Mouse (Mus musculus) cortical plate, adult 2 months (tissue): ENCODE results near the gene Ppm1l. TPM values are rescaled to one million over a fixed set of nuclear protein-coding genes. Genes with fewer than 3 reads are reported as not detected.

ENCODE experiments used
- H3K27ac ChIP-seq: fragments of 200-500 bp; 2 replicates; pipeline ENCODE4 v1.5.1; 2012; ENCODE audit warnings: low read length, control low read depth, inconsistent platforms; ENCODE audit not compliant: insufficient read depth
- H3K4me1 ChIP-seq: fragments of 200-500 bp; 2 replicates; pipeline ENCODE4 v1.6.1; 2011; ENCODE audit warnings: low read length; ENCODE audit not compliant: control insufficient read depth, insufficient read depth
- H3K4me3 ChIP-seq: fragments of 200-500 bp; 2 replicates; pipeline ENCODE4 v1.5.1; 2011; ENCODE audit warnings: mild to moderate bottlenecking, low read length, control low read depth; ENCODE audit not compliant: insufficient read depth
- CTCF ChIP-seq: fragments of 200-500 bp; IDR thresholded peaks from 2 replicates; pipeline ENCODE4 v1.5.1; 2011; ENCODE audit warnings: mild to moderate bottlenecking, control low read depth, low read length; ENCODE audit not compliant: insufficient read depth; ENCODE audit errors: extremely low read depth
- POLR2A ChIP-seq: fragments of 200-500 bp; IDR thresholded peaks from 2 replicates; pipeline ENCODE4 v1.6.1; 2011; ENCODE audit warnings: mild to moderate bottlenecking, low read length, control low read depth; ENCODE audit not compliant: insufficient read depth; ENCODE audit errors: extremely low read depth
- polyA plus RNA-seq: library from polyadenylated mRNA; depleted of rRNA; stranded (reverse); fragments of >200 nt; gene quantifications from 2 replicates; pipeline ENCODE4 v1.2.3, GENCODE M21; 2012

The Ppm1l gene
- polyA plus RNA-seq, 1 experiment = 35.3 TPM

GRCm38 (mm10) chr3:69329910-69330309 lies 13.2 kb downstream of the Ppm1l start:
- TF ChIP-seq CTCF (no peak), POLR2A (no peak)
- Histone ChIP-seq H3K4me3 (no peak overlapping the region), H3K4me1 (no peaks in the 10 kb centered on the region), H3K27ac (no peak overlapping the region)

- Histone ChIP-seq H3K4me3 (no peak overlapping the region), H3K4me1 (no peaks in the 10 kb centered on the region), H3K27ac (no peak overlapping the region)
- no peak for TF ChIP-seq CTCF
Observed at GRCm38 (mm10) chr3:69333819-69334218, 17.2 kb downstream of the Ppm1l start.

GRCm38 (mm10) chr3:69340486-69340885 lies 23.8 kb downstream of the Ppm1l start:
- Histone ChIP-seq H3K4me1 (peaks cover 5% of the 10 kb centered on the region; the same call in 1 of the 2 replicates), H3K27ac (no peak overlapping the region; the same call in 1 of the 2 replicates), H3K4me3 (no peak overlapping the region)
- TF ChIP-seq POLR2A (no peak), CTCF (no peak)

GRCm38 (mm10) chr3:69340971-69341370 lies 24.3 kb downstream of the Ppm1l start:
- TF ChIP-seq CTCF (no peak), POLR2A (no peak)
- Histone ChIP-seq H3K4me1 (peaks cover 5% of the 10 kb centered on the region; the same call in 1 of the 2 replicates), H3K27ac (no peak overlapping the region), H3K4me3 (no peak overlapping the region)

- Histone ChIP-seq H3K27ac (no peak overlapping the region), H3K4me1 (peaks cover 6% of the 10 kb centered on the region; the same call in 1 of the 2 replicates), H3K4me3 (no peak overlapping the region)
- TF ChIP-seq CTCF (no peak), POLR2A (no peak)
Observed at GRCm38 (mm10) chr3:69341514-69341913, 24.9 kb downstream of the Ppm1l start.

- Histone ChIP-seq H3K4me3 (no peak overlapping the region), H3K27ac (no peak overlapping the region), H3K4me1 (peaks cover 6% of the 10 kb centered on the region; the same call in 1 of the 2 replicates)
- no peak for TF ChIP-seq POLR2A
- TF ChIP-seq CTCF = no peak
Observed at GRCm38 (mm10) chr3:69342247-69342921, 25.7 kb downstream of the Ppm1l start.

- Histone ChIP-seq H3K4me1 (peaks cover 6% of the 10 kb centered on the region; the same call in 1 of the 2 replicates), H3K27ac (no peak overlapping the region)
- TF ChIP-seq CTCF (no peak), POLR2A (no peak)
Observed at GRCm38 (mm10) chr3:69343124-69343523, 26.5 kb downstream of the Ppm1l start.

GRCm38 (mm10) chr3:69346514-69346913 lies 29.9 kb downstream of the Ppm1l start:
- Histone ChIP-seq H3K4me3 (no peak overlapping the region), H3K27ac (no peak overlapping the region), H3K4me1 (peaks cover 6% of the 10 kb centered on the region; the same call in 1 of the 2 replicates)
- TF ChIP-seq POLR2A (no peak), CTCF (no peak)

More at GRCm38 (mm10) chr3:69343124-69343523, 26.5 kb downstream of the Ppm1l start:
- no peak overlapping the region for H3K4me3 ChIP-seq

- Histone ChIP-seq H3K4me1 (peaks cover 1% of the 10 kb centered on the region; the same call in 1 of the 2 replicates), H3K27ac (no peak overlapping the region), H3K4me3 (no peak overlapping the region)
- no peak for TF ChIP-seq CTCF
Observed at GRCm38 (mm10) chr3:69348197-69348920, 31.7 kb downstream of the Ppm1l start.

- no peak for TF ChIP-seq POLR2A
- no peak for TF ChIP-seq CTCF
- peaks cover 1% of the 10 kb centered on the region; the same call in 1 of the 2 replicates for H3K4me1 ChIP-seq
- H3K4me3 ChIP-seq = no peak overlapping the region
- H3K27ac ChIP-seq = no peak overlapping the region
Observed at GRCm38 (mm10) chr3:69348921-69349237, 32.2 kb downstream of the Ppm1l start.
